Mouse (Mus musculus) embryo, embryonic 10 days (tissue): ENCODE results near the gene Oog2.
"Not testable (repeated sequence)": the region's sequence is repeated elsewhere in the genome, so short reads cannot be mapped to it uniquely, and the experiment has no call there.

Experiments used
- DNase-seq: peaks from one replicate; pipeline ENCODE4 v3.0.0-alpha.2; 2015; ENCODE audit warnings: low spot score

Gene Oog2

GRCm38 (mm10) chr4:144190419-144190818 lies at the start of gene Oog2:
TSS of gene Oog2 (plus strand) at chr4:144190719.
- no peak for DNase-seq

- no peak for DNase-seq
These were observed 28.0 kb upstream of the Oog2 start, which contains the start of gene Oog3 for GRCm38 (mm10) chr4:144162563-144162962. TSS of gene Oog3 (minus strand) at chr4:144162663.

- not testable (repeated sequence) for DNase-seq
These were observed 22.7 kb downstream of the Oog2 start, which contains the start of gene C87977 for GRCm38 (mm10) chr4:144213218-144213617. TSS of gene C87977 (minus strand) at chr4:144213318.
